Mouse (Mus musculus) monocyte, adult 2 months (primary cell): ENCODE measurements around the gene Kdm2b.

ENCODE experiments used
- DNase-seq, 2 experiments: peaks; one replicate each; pipeline ENCODE4 v3.0.0; 2022; ENCODE audit warnings: low spot score in 2 of 2, low read depth in 1 of 2

Gene Kdm2b

DNA sequence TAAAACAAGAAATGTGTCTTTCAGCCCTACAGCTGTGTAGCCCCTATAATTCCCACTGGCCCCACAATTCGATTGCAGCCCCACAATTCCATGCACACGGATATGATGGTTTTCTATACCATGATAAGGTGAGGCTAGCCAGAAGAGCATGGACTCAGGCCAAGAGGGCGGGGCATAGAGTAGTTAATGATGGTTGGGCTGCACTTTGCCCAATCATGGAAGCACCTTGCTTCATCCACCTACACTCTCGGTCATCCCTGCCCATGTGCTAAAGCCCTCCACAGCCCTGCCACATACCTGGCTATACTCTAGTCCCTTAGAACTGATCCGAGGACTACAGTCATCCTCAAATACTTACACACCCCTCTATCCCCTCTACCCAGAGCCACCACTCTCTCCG lies 61.9 kb downstream of the Kdm2b start:
- DNase-seq: no peak

DNA sequence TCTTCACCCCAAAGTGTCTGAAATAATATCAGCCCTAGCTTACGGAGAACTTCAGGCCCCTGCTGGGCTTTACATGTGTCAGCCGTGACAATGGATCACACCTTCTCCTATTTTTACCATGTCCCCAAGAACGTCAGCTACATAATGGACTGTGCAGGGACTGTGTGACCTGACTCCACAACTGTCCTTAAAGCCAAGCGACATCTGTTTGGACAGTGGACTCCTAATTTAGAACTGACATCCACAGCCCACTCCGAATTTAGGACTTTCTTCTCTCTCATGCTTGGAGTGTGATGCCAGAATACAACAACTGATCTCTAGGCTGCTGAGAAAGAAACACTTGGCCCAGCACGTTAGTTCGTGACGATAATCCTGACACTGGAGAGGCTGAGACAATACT lies 62.5 kb downstream of the Kdm2b start:
- DNase-seq: no peak

DNA sequence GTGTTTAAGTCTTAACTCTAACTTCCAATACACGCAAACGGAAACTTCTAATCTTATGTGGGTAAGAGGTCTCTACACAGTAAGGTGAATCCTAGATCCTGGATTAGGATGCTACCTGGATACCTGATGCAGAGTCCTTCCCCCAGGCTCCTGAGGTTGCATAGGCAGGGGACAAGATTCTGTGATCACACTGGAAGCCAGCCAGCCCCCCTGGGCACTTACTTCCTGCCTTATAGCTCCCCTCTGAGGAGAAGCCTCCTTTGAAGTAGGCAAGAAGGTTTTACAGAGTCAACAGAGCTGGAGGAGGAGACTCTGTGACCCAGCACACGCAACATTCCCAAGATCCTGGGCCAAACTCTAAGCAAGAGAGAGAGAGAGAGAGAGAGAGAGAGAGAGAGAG lies 63.3 kb downstream of the Kdm2b start:
- no peak for DNase-seq

DNA sequence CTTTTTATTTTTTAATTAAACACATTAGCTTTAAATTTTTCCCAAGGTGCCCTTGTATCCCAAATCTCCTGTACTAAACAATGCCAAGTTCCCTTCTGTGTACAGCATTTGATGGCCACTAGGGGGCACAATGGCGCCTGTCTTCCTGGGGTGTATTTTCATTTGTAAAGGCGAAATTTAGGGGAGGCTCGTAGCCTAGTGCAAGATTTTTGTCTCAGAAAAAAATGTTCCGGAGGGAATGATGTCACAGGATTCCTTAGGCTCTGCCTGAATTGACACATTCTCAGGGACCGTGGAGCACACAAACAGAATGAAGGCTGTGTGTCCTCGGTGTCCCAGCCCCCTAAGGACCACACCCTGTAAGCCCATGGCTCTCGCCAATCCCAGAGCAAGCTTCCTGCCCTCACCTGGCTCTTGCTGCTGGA lies 64.1 kb downstream of the Kdm2b start:
- DNase-seq: peak in 1 of 2 experiments; percentile 19

DNA sequence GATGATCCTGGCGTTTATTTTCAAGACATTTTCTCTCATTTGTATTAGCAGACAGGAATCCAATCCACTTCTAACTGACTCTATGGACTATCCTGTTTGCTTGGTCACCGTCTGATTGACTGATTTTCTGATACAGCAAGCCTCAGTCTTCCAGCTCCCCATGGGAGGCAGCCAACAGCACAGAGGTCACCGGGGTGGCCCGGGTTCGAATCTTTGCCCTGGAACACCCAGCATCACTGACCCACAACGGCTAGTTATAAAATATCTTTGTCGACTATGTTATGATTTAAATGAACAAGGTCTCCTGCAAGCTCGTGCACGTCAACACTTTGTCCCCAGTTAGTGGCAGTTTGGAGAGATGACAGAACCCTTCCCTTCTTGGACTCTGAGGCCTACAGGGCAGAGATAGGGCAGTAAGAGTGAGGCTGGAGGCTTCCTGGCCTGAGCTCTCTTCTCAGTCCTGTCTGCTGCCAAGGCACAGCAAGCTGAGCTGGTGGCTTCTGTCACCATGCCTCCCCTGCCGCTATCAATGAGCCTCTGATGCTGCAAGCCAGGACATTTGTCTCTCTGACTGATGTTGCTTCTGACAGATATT lies 65.7 kb downstream of the Kdm2b start:
- no peak for DNase-seq

DNA sequence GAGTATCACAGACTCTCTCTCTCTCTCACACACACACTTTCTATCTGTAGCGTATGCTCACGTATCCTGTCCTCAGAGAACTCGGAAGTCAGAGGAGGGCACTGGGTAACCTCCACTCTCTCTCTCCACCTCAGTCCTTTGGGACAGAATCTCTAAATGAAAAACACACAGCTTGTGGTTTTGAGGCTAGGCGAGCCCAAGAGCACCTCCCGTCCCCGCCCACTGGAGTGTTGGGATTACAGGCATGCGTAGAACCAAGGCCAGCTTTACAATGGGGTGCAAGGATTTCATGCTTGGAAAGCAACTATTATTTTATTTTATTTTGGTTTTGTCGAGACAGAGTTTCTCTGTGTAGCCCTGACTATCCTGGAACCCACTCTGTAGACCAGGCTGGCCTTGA lies 67.7 kb downstream of the Kdm2b start:
- DNase-seq: no peak

DNA sequence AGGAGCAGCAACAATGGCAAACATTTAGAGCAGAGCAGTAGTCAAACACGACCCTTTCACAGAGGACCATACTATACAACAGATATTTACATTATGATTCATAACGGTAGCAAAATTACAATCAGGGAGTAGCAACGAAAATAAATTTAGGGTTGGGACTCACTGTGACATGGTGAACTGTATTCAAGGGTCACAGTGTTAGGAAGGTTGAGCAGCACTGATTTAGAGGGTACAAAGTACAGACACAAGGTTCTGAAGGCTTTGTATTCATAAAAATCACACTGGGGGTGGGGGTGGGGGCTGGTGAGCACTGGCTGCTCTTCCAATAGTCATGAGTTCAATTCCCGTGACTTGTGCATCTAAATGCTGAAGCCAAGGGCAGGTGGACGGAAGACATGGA lies 69.1 kb downstream of the Kdm2b start:
- no peak for DNase-seq

DNA sequence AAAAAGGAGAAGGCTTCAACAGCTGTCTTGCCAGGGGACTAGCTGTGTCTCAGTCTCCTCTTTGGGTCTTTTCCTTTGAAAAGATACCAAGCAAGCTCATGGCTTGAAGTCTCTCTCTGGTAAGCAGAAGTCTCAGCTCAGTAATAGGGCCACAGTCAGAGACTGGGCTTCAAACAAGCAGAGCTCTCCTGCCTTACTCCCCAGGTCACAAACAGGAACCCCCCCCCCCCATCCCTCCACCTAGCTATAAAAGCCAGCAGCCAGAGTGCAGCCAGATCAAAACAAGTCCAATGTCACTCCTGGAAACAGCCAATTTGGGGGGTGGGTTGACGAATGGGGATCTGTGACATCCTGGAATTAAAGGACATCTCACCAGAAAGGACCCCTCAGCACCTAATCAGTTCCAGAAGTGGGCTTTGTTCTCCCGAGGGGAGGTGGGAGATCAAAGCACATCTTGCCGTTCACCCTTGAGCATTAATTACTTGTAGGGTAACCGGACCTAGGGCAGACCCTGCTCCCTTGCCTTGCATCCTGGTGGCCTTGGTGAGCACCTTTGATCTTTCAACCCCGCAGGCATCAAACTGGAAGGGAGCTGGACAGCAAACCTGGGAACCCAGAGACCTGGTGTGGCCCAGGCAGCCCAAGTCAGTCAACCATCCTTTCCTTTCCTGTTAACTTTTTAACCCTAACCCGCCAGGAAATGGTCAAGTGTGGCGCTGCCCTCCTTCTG lies 71.5 kb downstream of the Kdm2b start:
- no peak for DNase-seq

DNA sequence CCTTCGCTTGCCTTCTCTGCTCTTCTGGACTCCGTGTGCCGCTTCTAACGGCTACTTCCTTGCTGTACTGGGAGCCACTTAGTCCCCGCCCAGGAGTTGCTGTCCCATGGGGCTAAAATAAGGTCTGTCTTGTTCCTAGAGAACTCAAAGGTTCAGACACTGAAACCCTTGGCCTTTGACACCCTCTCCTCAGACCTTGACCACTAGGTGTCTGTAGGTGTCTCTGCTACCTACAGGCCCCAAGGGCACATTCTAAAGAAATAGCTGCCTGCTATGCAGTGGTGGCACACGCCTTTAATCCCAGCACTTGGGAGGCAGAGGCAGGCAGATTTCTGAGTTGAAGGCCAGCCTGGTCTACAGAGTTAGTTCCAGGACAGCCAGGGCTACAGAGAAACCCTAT lies 73.5 kb downstream of the Kdm2b start:
- DNase-seq: no peak

DNA sequence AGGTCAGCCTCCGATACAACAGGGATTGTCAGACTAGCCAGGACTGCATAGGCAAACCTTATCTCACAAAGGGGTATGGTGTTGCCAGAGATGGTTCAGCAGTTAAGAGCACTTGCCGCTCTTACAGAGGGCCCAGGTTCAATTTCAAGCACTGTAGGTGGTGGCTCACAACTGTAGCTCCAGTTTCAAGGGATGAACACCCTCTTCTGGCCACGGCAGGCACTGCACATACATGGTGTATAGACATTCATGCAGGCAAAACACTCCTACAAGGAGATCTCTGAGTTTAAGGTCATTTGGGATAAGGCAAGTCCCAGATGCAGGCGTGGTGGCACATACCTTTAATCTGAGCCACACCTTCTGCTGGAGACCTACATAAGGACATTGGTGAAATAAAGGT lies 76.8 kb downstream of the Kdm2b start:
- no peak for DNase-seq

DNA sequence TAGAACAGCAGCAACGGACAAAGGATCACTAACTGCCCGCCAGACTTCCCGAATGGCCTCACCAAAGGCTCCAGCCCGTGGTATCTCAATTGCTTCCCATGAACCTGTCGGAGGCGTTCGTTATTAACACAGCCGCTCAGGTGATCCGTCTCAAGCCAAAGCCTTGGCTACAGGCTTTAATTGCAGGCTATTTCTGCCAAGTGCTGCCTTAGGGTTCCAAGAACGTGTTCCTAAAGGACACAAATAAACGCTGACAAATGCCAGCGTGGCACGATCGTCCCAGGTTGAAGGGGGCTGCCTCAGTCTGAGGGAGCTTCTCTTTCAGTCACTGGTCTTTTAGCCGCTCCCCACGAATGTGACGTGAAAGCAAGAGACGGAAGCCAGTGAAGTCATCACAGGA lies 80.1 kb downstream of the Kdm2b start:
- DNase-seq: no peak

DNA sequence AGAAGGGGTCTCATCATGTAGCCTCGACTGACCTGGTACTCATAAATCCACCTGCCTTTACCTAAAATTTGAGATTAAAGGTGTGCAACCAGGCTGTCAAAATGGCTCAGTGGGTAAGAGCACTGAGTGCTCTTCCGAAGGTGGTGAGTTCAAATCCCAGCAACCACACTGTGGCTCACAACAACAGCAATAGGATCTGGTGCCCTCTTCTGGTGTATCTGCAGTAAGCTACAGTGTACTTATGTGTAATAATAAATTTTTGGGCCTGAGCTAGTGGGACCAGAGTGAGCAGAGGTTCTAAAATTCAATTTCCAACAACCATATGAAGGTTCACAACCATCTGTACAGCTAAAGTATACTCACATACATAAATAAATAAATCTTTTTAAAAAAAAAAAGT lies 81.6 kb downstream of the Kdm2b start:
- no peak for DNase-seq

DNA sequence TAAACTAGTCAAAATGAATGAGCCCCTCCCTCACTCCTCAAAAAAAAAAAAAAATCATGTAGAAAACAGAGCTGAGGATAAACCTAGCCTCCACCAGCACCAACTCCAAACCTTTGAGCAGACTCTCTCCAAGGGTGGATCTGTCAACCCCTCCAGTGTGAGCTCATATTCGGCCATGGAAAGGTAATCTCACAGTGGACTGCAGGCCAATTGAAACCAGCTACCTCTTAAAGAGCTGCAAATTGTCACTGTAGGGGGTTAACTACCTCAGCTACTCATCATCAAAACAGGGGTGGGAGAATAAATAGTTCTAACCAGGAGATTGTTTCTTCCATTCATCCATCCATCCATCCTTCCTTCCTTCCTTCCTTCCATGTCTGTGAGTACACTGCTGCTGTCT lies 82.4 kb downstream of the Kdm2b start:
- no peak for DNase-seq

DNA sequence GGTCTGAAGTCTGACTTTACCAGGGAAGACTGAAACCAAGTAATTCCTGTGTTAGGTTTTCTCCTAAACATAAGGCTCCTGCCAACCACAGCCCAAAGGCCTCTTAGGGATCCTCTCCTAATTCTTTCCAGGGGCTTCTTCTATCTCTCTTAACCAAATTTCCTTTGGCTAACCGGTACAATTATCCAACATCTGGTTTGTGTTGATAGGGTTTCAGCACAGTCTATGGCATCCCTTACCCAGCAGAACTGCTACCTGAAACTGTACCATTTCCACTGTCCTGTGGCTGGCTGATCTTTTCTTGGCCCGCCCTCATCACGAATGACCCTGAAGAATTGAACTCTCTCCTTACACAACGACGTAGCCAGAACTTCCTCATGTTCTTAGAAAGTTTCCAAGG lies 86.5 kb downstream of the Kdm2b start:
- DNase-seq: no peak

DNA sequence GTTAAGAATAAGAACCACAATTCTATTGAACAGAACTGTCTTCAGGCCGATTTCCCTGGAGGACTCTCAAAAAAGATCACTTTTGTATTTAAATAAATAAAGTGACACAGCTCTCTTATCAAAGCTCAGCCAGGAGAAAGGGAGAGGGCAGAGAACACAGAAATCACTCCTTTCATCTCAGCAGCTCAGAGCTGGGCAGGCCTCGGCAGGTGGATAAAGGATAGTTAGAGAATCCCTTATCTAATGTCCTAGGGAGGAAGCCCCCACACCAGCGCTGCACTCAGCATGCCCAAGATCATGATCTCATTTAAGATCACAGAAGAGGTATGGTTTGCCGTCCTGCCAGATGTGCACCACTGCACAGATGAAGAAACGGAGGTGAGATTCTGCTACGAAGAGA lies 87.4 kb downstream of the Kdm2b start:
- DNase-seq: no peak

DNA sequence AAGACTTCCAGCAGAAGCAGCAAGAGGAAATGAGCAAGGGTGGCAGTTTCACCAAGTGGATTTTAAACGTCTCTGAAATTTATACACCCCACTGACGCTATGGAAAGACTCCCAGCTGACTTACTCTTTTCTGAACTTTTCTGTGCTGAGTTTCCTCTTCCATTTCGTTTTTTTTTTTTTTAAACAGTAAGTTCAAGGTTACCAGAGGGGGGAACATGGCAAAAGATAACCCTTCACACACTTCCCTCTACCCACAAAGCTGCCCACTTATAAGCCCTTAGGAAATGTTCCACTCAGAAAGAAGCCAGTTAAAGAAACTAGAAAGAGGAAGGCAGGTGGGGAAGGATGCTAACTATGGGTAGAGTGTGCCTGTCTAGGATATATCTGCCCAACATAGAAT lies 88.0 kb downstream of the Kdm2b start:
- DNase-seq: no peak

DNA sequence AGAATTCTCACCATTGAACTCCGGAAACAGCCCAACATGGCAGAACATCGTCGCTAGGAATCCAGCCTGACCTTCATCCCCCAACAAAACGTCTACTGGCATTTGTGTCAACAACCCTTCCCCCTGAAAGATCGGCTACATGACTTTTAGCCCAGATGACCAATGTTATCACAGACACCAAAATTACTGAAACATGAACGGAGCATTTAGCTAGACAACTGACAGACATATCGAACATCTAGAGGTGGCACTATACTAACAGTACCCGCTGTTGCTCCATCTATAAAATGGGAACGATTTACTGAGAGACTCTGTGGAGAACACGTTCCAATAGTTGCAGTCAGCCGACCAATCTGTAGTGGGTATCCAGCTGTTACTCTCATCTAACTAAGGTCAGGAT lies 88.4 kb downstream of the Kdm2b start:
- DNase-seq: no peak

DNA sequence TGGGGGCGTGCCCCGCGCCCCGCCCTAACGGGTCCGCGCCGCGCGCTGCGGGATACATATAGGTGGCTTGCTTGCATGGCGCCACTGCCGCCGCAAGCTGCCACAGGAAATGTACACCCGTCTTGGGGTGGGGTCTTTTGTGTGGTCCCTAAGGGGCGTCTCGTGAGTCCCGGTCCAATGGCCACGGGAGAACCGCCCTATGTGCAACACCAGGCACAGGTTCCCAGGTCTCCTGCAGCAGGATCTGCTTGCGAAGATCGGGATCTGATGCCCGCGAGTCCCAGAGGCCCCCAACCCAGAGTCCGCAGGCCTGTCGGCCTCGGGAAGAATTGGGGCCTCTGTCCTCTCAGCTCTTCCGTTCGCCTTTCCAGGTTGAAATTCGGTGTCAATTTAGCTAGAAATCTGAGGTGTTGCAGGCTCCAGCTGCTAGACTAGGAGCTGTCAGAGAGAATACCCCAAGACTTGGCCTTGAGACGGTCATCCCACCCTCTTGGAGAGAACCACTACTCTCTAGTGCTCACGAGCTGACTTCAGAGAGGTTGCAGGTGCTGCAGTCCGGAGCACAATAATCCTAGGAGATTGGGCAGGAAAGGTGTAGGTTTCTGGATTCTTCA lies 89.0 kb downstream of the Kdm2b start:
- no peak for DNase-seq

DNA sequence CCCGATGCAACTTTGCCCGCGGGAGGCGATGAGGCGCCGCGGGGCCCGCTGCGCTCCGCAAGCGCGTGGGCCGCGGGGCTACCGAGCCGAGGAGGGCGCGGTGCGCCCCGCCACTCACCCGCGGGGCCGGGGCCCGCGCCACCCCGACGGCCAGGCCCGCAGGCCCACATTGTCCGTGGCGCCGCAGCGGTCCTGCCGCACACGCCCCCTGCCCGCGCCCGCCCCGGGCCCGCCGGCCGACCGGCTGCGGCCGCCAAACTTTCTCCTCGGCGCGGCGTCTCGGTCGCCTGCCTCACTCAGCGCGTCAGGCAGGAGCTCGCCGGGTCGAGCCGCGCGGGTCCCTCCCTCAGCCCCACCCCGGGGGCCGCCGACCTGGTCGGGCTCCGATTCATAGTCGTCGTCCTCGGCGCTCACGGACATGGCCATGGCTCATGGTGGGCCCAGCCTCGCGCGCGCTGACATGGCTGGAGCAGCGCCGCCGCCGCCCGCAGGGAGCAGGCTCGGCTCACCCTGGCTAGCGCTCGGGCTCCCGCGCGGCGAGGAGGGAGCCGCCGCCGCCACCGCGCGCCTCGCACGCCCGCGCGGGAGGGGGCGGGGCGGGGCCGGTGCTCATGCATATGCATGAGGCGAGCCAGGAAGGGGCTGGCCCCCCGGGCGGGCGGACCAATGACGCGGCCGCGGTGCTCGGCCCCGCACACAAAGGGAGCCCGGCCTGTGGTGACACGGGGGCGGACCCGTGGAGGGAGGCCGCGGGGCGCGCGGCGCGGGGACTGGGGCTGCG lies 89.7 kb downstream of the Kdm2b start:
- DNase-seq: peak; percentile 29 to 67

DNA sequence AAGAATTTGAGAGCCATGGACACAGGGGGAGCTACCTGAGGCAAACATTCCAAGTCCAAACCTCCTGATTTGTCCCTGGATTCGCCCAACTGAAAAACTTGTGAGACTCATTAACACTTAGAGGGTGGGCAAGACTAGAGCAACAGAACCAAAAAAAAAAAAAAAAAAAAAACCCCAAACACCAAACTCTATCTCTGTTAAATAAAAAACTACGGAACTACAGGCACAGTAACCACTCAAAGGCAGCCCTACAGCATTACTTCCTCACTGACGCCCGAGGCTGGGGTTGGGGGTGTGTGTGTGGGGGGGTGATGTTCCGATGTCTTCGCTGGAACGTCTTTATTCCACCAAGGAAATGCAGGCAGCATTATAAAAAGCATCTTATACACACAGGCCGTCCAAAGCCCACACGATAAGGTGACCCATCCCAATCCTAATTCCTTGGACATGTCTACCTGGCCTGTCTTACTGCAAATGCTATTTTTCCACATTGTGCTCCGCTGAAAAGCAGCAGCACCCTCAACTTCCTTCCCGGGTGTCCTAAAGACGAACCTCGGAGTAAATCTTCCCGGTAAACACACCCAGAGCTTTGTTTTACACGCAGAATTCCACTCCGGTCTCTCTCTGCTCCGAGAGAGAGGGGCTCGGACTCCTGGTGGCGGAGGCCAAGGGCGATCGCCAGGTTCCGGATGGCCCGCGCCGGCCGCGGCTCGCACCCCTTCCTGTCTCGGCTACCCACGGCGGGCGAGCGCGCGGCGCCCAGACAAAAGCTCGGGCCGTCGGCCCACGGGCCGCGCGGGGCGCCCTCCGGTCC lies 90.5 kb downstream of the Kdm2b start:
- DNase-seq: no peak

DNA sequence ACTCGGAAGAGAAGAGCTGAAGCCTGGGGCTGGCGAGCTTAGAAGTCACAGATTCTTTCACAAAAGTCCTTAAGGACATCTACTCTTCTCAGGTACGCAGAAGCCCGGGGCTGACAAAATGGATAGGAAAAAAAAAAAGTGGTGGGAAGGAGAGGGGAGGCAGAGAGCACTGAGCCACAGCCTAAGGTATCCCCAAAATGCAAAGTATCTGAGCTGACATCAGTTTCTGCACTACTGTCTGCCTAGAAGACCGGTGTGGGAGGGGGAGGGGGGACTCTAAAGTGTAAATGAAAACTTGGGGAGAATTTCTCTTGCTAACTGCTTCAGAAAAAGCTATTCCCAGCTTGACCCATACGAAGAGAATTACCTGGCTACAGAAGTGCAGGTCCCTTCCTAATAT lies 91.5 kb downstream of the Kdm2b start:
- no peak for DNase-seq
